Mouse (Mus musculus) heart, embryonic 15.5 days (tissue): Measurements from ENCODE around the gene Ndufa10. TPM values are rescaled to one million over a fixed set of nuclear protein-coding genes. Genes with fewer than 3 reads are reported as not detected.
A peak's percentile ranks its signal among the peaks of the same experiment; 100 is the strongest.
"Not testable (repeated sequence)": the region's sequence is repeated elsewhere in the genome, so short reads cannot be mapped to it uniquely, and the experiment has no call there.

Experiments
- ATAC-seq: fragments of 200-750 bp; cut with Nextera tagmentation; replicated peaks from 2 replicates; pipeline ENCODE4 v1.8.0; 2017; ENCODE audit warnings: low read depth, moderate TSS enrichment; ENCODE audit not compliant: insufficient number of reproducible peaks, insufficient read depth, low FRiP score
- H3K27ac ChIP-seq: fragments of 300-500 bp; sonication (generic); 2 replicates; pipeline ENCODE4 v1.5.1; 2015; ENCODE audit warnings: mild to moderate bottlenecking, inconsistent platforms
- H3K27me3 ChIP-seq: fragments of 300-500 bp; sonication (generic); 2 replicates; pipeline ENCODE4 v1.6.1; 2015; ENCODE audit warnings: inconsistent platforms
- H3K36me3 ChIP-seq: fragments of 300-500 bp; sonication (generic); 2 replicates; pipeline ENCODE4 v1.6.1; 2015; ENCODE audit warnings: mild to moderate bottlenecking, inconsistent platforms
- H3K4me1 ChIP-seq: fragments of 300-500 bp; sonication (generic); replicated peaks from 2 replicates; pipeline ENCODE4 v1.6.1; 2015; ENCODE audit warnings: inconsistent platforms
- H3K4me2 ChIP-seq: fragments of 300-500 bp; sonication (generic); 2 replicates; pipeline ENCODE4 v1.6.1; 2015; ENCODE audit warnings: inconsistent platforms, mild to moderate bottlenecking, moderate library complexity
- H3K4me3 ChIP-seq: fragments of 300-500 bp; sonication (generic); 2 replicates; pipeline ENCODE4 v1.5.1; 2015; ENCODE audit warnings: mild to moderate bottlenecking, inconsistent platforms
- H3K9ac ChIP-seq: fragments of 300-500 bp; sonication (generic); 2 replicates; pipeline ENCODE4 v1.6.1; 2015; ENCODE audit warnings: mild to moderate bottlenecking, inconsistent platforms
- H3K9me3 ChIP-seq: fragments of 300-500 bp; sonication (generic); replicated peaks from 2 replicates; pipeline ENCODE4 v1.6.1; 2016; ENCODE audit warnings: inconsistent platforms
- WGBS: fragments of 180-500 bp; shearing (Covaris S2); methylation state at CpG from one replicate; pipeline ENCODE4 v1.1.7; 2015; ENCODE audit warnings: mixed read lengths; 5-methylcytosine and 5-hydroxymethylcytosine counted together
- polyA plus RNA-seq: library from polyadenylated mRNA; unstranded; fragments of >200 nt; fragmentation: Nextera tagmentation; extraction: Ambion mirVana; gene quantifications from 2 replicates; pipeline ENCODE4 v1.2.1, GENCODE M21; 2015

Gene Ndufa10
- polyA plus RNA-seq: 494 and 516 TPM in 2 replicates

- H3K4me3 ChIP-seq: peak within 1 kb of the TSS; percentile 82
- WGBS: under 1% methylated on average over 67 of the region's 67 CpGs
Observed at GRCm38 (mm10) chr1:92473165-92474041, at the start of gene Ndufa10. Gene Ndufa10 (minus strand): TSS chr1:92473860.

GRCm38 (mm10) chr1:92521376-92521775 lies 47.7 kb upstream of the Ndufa10 start:
- Histone ChIP-seq H3K27ac (no peak overlapping the region), H3K4me2 (no peak overlapping the region), H3K36me3 (no peaks in the 10 kb centered on the region), H3K9me3 (no peaks in the 10 kb centered on the region), H3K9ac (no peak overlapping the region), H3K4me3 (no peak overlapping the region), H3K4me1 (no peaks in the 10 kb centered on the region), H3K27me3 (peaks cover 21% of the 10 kb centered on the region)
- no peak for ATAC-seq
- 18% methylated on average over 10 of the region's 10 CpGs for WGBS

More at GRCm38 (mm10) chr1:92473165-92474041, at the start of gene Ndufa10:
- Histone ChIP-seq H3K27me3 (peaks cover 3% of the 10 kb centered on the region; the same call in 1 of the 2 replicates), H3K9ac (peak within 1 kb of the TSS; percentile 94), H3K9me3 (no peaks in the 10 kb centered on the region), H3K4me1 (peaks cover 15% of the 10 kb centered on the region), H3K4me2 (peak within 1 kb of the TSS; percentile 93), H3K27ac (peak within 1 kb of the TSS; percentile 86), H3K36me3 (peaks cover 18% of the 10 kb centered on the region)
- ATAC-seq: peak; percentile 86

- H3K27ac ChIP-seq: no peak overlapping the region
- no peaks in the 10 kb centered on the region for H3K4me1 ChIP-seq
- no peaks in the 10 kb centered on the region for H3K36me3 ChIP-seq
- H3K4me2 ChIP-seq: no peak overlapping the region
- ATAC-seq: no peak
- peaks cover 21% of the 10 kb centered on the region for H3K27me3 ChIP-seq
- 77% methylated on average over 6 of the region's 6 CpGs for WGBS
- no peaks in the 10 kb centered on the region for H3K9me3 ChIP-seq
- H3K4me3 ChIP-seq: no peak overlapping the region
- H3K9ac ChIP-seq: no peak overlapping the region
Observed at GRCm38 (mm10) chr1:92519046-92519445, 45.4 kb upstream of the Ndufa10 start.

GRCm38 (mm10) chr1:92518561-92518960 lies 44.9 kb upstream of the Ndufa10 start, which contains the start of gene Olfr1414:
Gene Olfr1414 (minus strand): TSS chr1:92518661.
- WGBS: 80% methylated on average over 3 of the region's 3 CpGs
- Histone ChIP-seq H3K4me1 (no peaks in the 10 kb centered on the region), H3K36me3 (no peaks in the 10 kb centered on the region)

GRCm38 (mm10) chr1:92515390-92515789 lies 41.7 kb upstream of the Ndufa10 start:
- Histone ChIP-seq H3K4me2 (no peak overlapping the region), H3K4me1 (no peaks in the 10 kb centered on the region), H3K4me3 (no peak overlapping the region), H3K27ac (no peak overlapping the region), H3K9ac (no peak overlapping the region), H3K36me3 (no peaks in the 10 kb centered on the region), H3K27me3 (peaks cover 12% of the 10 kb centered on the region), H3K9me3 (no peaks in the 10 kb centered on the region)
- WGBS: 68% methylated on average over 11 of the region's 11 CpGs
- ATAC-seq: no peak

More at GRCm38 (mm10) chr1:92518561-92518960, 44.9 kb upstream of the Ndufa10 start, which contains the start of gene Olfr1414:
- no peaks in the 10 kb centered on the region for H3K9me3 ChIP-seq
- no peak within 1 kb of the TSS for H3K9ac ChIP-seq
- H3K4me2 ChIP-seq: no peak within 1 kb of the TSS
- no peak within 1 kb of the TSS for H3K27ac ChIP-seq
- H3K27me3 ChIP-seq: peaks cover 21% of the 10 kb centered on the region
- ATAC-seq: no peak
- H3K4me3 ChIP-seq: no peak within 1 kb of the TSS

- not testable (repeated sequence) for ATAC-seq, H3K27me3 ChIP-seq, H3K9ac ChIP-seq, H3K36me3 ChIP-seq, H3K9me3 ChIP-seq, H3K27ac ChIP-seq, H3K4me3 ChIP-seq, H3K4me1 ChIP-seq, H3K4me2 ChIP-seq
- 75% methylated on average over 5 of the region's 5 CpGs for WGBS
Observed at GRCm38 (mm10) chr1:92511646-92512045, 38.0 kb upstream of the Ndufa10 start.

GRCm38 (mm10) chr1:92496001-92496400 lies 22.3 kb upstream of the Ndufa10 start, which contains the start of gene Olfr1415:
Gene Olfr1415 (minus strand): TSS chr1:92496101.
- Histone ChIP-seq H3K9me3 (no peaks in the 10 kb centered on the region), H3K9ac (no peak within 1 kb of the TSS), H3K4me2 (no peak within 1 kb of the TSS), H3K4me1 (no peaks in the 10 kb centered on the region), H3K36me3 (no peaks in the 10 kb centered on the region), H3K27ac (no peak within 1 kb of the TSS), H3K4me3 (no peak within 1 kb of the TSS), H3K27me3 (peaks cover 5% of the 10 kb centered on the region; the same call in 1 of the 2 replicates)
- no peak for ATAC-seq
- WGBS: 76% methylated on average over 2 of the region's 2 CpGs

- Histone ChIP-seq H3K9me3 (no peaks in the 10 kb centered on the region), H3K27me3 (0 out of 2 replicates have a peak, but pooled peaks cover 2% of the 10 kb centered on the region), H3K9ac (no peak within 1 kb of the TSS), H3K27ac (no peak within 1 kb of the TSS), H3K4me1 (no peaks in the 10 kb centered on the region), H3K36me3 (no peaks in the 10 kb centered on the region), H3K4me3 (no peak within 1 kb of the TSS), H3K4me2 (no peak within 1 kb of the TSS)
- no peak for ATAC-seq
Observed at GRCm38 (mm10) chr1:92485013-92485412, 11.4 kb upstream of the Ndufa10 start, which contains the start of gene Olfr1416. Gene Olfr1416 (minus strand): TSS chr1:92485113.

- peak overlapping the region; percentile 66 for H3K27ac ChIP-seq
- H3K36me3 ChIP-seq: peaks cover 15% of the 10 kb centered on the region
- 3% methylated on average over 10 of the region's 10 CpGs for WGBS
- H3K9ac ChIP-seq: peak overlapping the region; percentile 60
- ATAC-seq: peak; percentile 40; the same call in 1 of the 2 replicates
- peaks cover 3% of the 10 kb centered on the region; the same call in 1 of the 2 replicates for H3K27me3 ChIP-seq
- H3K4me3 ChIP-seq: peak overlapping the region; percentile 82
- peak overlapping the region; percentile 93 for H3K4me2 ChIP-seq
- H3K9me3 ChIP-seq: no peaks in the 10 kb centered on the region
- peaks cover 15% of the 10 kb centered on the region for H3K4me1 ChIP-seq
Observed at GRCm38 (mm10) chr1:92474066-92474578, 462 bp upstream of the Ndufa10 start.

GRCm38 (mm10) chr1:92468891-92469290 lies 4.8 kb downstream of the Ndufa10 start:
- H3K36me3 ChIP-seq: peaks cover 62% of the 10 kb centered on the region
- H3K9me3 ChIP-seq: no peaks in the 10 kb centered on the region

GRCm38 (mm10) chr1:92458416-92458815 lies 15.2 kb downstream of the Ndufa10 start:
- ATAC-seq: no peak
- Histone ChIP-seq H3K27me3 (no peaks in the 10 kb centered on the region), H3K4me2 (no peak overlapping the region), H3K4me1 (no peaks in the 10 kb centered on the region), H3K9me3 (no peaks in the 10 kb centered on the region), H3K9ac (no peak overlapping the region), H3K4me3 (no peak overlapping the region), H3K27ac (no peak overlapping the region), H3K36me3 (peaks cover 83% of the 10 kb centered on the region)
- 90% methylated on average over 6 of the region's 6 CpGs for WGBS

More at GRCm38 (mm10) chr1:92468891-92469290, 4.8 kb downstream of the Ndufa10 start:
- WGBS: 76% methylated on average over 4 of the region's 4 CpGs
- peaks cover 10% of the 10 kb centered on the region for H3K4me1 ChIP-seq
- H3K4me3 ChIP-seq: no peak overlapping the region
- ATAC-seq: no peak
- H3K27ac ChIP-seq: no peak overlapping the region
- no peak overlapping the region for H3K4me2 ChIP-seq
- no peak overlapping the region for H3K9ac ChIP-seq
- no peaks in the 10 kb centered on the region for H3K27me3 ChIP-seq
